Mouse (Mus musculus) heart, postnatal 25 days (tissue): Measurements from ENCODE around the gene Cerk. TPM values are rescaled to one million over a fixed set of nuclear protein-coding genes. Genes with fewer than 3 reads are reported as not detected.
"Not testable (repeated sequence)": the region's sequence is repeated elsewhere in the genome, so short reads cannot be mapped to it uniquely, and the experiment has no call there.

ENCODE experiments used
- DNase-seq: peaks from one replicate; pipeline ENCODE4 v3.0.0; 2022; ENCODE audit warnings: low spot score
- intact Hi-C: fragments of 180-260 bp; cut with DNase I; formaldehyde crosslinking; loops from one replicate; pipeline ENCODE4 v1.15.1; 2025
- total RNA-seq, 2 experiments: library from RNA; stranded (reverse); gene quantifications; 2 replicates each; pipeline ENCODE4 v1.2.3; 2021

Cerk gene
- total RNA-seq, 2 experiments from 2014 or later: 29.7 to 29.9 TPM

DNA sequence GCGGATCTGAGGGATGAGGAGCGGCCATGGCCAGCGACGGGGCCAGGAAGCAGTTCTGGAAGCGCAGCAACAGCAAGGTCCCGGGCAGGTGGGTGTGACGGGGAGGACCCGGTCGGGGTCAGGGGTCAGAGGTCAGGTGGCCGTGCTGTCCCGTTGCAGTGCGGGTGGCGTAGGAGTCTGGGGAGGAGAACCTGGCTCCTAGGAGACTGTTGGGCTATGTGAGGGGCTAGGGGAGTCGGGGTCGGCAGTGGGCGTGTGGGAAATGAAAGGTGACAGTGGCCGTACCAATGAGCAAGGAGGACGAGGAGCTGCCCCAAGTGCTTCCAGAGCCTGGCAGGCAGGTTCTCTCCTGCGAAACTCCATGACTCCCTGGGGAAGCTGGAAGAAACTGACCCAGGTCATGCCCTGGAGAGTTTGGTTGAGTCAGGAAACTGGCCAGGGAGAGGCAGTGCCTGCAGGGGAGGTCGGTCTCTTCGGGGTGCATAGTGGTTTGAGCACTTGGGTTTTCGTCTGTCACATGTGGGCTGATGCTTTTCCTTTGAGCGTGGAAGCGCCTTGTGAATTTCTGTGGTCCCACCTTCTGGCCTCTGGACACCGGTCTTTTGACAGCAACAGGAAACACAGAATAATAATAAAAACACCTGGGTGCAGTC, 28.7 kb upstream of the Cerk start:
- intact Hi-C loops: no loop called here
- no peak for DNase-seq

DNA sequence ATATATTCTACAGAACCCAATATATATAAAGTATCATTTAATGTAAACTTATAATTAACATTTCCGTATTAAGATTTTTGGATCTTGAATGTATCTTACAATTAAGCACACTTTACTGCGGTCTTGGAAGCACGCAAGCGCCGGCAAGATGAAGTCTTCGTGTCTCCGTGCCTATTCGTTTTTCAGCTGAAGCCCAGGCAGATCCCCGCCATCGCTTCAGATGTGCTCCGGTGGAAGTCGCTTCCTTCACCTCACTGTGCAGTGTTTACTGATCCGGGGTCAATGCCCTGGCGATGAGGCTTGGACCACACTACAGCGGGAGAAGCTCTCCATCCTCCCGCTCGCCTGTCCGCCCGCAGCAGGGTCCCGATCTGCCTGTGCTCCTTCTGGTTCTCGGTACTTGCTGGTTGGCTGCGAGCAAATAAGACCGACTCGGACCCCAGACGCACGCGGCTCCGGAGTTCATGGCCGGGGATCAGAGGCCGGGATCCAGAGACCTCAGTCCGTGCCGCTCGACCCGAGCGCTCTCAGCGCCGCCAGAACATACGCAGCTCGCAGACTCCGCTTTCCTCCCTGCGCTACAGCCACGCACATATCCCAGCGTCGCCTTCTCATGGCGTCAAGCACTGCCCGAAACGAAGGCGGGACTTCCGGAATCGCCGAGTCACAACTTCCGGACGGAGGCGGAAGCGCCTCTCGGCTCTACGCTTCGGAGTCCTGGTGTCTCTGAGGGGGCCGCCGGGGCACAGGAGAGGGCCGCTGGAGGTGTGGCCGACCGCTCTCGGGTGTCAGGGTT, 28.0 kb upstream of the Cerk start, which contains the start of gene Tbc1d22a:
Gene Tbc1d22a (plus strand): TSS at position 707 of the 796 bp plus-strand sequence.
- peak; percentile 81 for DNase-seq
- intact Hi-C loops: no loop called here

DNA sequence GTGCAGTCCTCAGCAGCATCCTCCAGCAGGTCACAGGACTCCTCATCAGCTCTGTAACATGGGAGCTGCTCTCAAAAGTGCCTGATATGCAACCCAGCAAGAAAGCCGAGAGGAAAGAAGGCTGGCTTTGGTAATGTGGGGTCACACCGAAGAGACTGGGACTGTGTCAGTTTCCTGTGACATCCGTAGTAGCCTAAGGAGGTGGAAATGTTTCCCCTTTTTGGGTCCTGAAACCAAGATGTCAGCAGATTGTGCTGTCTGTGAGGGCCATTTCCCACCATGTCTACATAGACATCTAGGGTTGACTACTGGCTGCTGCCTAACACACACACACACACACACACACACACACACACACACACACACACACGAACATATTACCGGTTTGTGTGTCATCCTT, 26.3 kb upstream of the Cerk start:
- intact Hi-C loops, DNase-seq: not testable (repeated sequence)

DNA sequence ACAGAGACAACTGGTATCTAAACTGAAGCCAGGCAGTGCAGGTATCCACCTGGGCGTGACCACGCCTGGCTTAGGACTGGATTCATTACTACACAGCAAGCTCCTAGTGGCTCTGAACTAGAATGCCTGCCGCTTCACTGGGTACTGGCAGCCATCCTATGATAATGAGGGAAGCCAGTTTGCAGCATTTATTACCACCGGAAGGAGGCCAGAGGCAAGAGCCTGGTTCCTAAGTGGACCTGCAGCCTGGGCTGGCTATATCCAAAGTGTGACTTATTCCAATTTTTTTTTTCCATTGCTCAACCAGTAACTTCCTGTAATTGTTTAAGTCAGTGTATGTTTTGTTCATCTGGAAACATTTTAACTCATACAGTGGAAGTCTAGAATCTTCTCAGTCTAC, 20.4 kb upstream of the Cerk start:
- intact Hi-C loops: loop anchor here (10.0 kb wide), 1 partner anchor 52 kb away; no protein-coding TSS in a partner anchor
- no peak for DNase-seq

DNA sequence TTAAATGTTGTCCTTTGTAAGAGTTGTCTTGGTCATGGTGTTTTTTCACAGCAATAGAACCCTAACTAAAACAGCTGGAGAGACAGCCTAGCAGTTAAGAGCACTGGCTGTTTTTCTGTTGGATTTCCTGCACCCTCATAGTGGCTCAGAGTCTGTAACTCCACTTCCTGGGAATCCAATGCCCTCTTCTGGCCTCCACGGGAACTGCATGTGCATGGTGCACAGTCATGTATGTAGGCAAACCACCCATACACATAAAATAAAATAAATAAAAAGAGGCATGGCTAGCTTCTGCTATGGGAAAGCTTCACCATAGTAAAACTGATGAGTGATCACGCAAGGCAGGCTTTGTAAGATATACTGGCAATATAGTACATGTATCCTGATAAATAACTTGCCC, 19.4 kb upstream of the Cerk start:
- no peak for DNase-seq
- intact Hi-C loops: loop anchor here (2.0 to 10.0 kb wide), 2 partner anchors 22 to 50 kb away; no protein-coding TSS in a partner anchor

DNA sequence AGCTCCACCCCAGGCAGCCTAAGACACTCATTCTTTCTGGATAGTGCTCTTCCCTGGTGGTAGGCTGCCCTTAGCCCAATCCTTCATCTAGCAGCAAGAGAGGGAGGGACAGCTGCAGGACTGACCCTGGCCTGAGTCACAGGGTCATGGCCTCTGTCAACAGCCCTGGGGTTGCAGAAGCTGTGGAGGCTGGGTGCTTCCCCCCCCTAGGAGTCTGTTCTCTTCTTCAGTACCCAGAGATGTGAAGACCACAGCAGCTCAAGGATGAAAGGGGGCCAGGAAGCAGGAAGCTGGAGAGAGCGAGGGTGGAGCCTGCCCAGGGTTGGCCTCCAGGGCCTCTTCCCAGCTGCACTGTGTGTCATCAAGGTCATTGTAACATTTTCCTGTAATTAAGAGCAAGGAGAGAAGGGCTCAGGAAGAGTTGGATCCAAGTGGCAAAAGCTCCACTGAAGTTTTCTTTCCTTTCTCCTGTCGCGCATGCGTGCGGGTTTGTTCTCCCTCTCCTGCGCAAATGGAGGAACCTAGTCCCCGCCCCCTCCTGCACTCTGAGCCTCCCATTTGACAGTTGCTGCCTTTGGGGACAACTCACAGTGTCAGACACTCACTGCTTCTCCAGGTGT, 18.1 kb upstream of the Cerk start:
- intact Hi-C loops: loop anchor here (2.0 to 10.0 kb wide), 2 partner anchors 21 to 49 kb away; no protein-coding TSS in a partner anchor

DNA sequence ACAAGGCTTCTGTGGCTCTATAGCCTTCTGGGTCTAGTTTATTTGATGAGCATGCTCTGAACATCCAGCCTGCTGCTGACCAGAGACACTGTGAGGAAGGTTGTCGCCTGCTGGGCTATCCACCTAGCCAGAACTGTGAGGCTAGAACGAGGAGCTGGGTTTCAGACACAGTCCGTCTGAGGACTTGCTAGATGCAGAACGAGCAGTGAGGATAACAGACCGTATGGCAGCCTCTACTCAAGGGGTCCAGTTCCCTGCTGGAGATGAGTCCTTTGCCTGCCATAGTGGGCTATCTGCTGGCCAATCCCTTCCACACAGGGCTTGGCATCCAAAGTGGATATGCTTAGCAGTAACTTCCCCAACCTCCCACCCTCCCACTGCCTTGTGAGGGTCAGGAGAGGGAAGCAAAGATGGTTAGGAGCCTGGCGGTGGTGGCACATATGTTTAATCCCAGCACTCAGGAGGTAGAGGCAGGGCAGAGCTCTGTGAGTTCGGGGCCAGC, 17.4 kb upstream of the Cerk start:
- intact Hi-C loops: loop anchor here (10.0 kb wide), 1 partner anchor 49 kb away; no protein-coding TSS in a partner anchor
- no peak for DNase-seq

More for the DNA sequence above, 18.1 kb upstream of the Cerk start:
- no peak for DNase-seq

DNA sequence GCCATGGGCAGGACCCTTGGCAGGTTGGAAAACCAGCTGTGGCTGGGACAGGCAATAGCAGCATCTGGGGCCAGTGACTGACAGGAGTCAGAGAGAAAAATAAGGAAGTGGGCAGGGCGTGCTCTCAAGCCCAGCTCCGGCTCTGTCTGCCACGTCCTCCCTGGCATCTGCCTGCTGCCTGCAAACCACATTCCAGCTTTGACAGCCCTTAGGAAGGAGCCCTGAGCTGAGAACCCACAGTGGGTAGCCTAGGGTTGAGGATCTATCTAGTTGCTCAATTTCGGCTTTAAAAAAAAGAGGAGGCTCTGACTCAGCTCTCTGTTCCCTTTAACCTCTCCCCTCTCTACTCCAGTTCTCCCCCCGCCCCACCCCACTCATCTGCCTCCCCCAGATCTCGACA, 16.7 kb upstream of the Cerk start:
- peak; percentile 32 for DNase-seq
- intact Hi-C loops: loop anchor here (10.0 kb wide), 1 partner anchor 48 kb away; no protein-coding TSS in a partner anchor

DNA sequence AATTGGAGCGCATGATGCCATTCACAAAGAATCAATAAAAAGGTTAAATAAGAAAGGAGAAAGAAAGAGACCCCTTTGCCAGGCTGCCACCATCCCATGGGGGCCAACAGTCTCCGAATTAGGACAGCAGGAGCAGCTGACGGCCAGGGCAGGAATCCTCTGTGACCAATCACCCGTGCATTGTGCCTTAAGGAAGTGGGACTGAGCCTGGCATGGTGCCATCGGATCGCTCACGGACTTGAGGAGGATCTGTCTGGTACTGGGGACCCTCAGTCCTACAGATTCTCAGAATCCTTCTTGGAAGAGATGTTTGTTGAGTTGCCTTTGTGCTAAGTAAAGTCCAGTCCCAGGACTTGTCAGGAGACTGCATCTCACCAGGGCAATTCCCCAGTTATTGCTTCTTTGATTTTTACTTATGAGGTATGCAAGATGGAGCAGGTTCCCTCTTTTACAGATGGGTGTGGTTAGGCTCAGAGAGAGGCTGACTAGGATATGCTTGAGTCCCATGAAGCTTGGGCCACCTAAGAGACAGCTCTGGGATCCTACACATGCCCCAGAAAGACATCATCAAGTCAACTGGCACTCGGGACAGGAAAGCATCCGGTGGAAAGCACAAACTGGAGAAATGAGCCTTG, 15.9 kb upstream of the Cerk start:
- intact Hi-C loops: loop anchor here (10.0 kb wide), 1 partner anchor 47 kb away; no protein-coding TSS in a partner anchor
- DNase-seq: no peak

DNA sequence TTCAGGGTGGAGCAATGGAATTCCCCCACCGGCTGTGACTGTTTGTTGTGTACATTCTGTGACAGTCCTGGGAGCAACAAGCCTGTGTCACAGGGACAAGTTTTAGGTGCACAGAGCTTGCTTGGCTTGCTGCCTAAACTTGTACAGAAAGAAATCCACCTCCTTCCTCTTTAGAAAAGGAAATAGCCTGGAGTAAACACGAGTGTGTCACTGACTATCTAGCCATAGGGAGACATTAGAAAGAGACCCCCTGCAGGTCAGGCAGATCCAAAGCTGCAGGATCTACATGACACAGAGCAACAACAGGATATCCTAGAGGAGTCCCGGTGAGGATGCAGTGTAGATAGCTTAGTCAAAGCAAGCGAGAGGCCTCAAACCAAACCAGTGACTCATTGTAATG, 15.2 kb upstream of the Cerk start:
- intact Hi-C loops: loop anchor here (10.0 kb wide), 1 partner anchor 46 kb away; no protein-coding TSS in a partner anchor
- no peak for DNase-seq

DNA sequence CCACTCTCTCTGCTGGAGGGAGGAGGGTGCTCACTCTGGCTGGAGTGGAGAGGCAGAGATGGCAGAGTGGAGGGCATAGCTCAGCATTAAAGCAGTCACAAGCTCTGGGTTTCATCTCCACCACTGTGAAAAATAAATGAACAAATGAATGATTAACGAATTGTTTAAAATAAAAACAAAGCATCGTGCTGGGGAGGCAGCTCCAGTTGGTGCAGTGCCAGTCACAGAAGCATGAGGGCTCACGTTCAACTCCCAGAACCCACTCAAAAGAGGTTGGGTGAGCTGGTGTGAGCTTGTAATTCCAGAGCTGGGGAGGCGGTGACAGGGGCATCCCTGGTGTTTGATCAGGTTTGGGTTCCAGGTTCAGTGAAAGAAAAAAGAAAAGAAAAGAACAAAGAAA, 14.2 kb upstream of the Cerk start:
- intact Hi-C loops: loop anchor here (10.0 kb wide), 1 partner anchor 45 kb away; no protein-coding TSS in a partner anchor
- DNase-seq: no peak

DNA sequence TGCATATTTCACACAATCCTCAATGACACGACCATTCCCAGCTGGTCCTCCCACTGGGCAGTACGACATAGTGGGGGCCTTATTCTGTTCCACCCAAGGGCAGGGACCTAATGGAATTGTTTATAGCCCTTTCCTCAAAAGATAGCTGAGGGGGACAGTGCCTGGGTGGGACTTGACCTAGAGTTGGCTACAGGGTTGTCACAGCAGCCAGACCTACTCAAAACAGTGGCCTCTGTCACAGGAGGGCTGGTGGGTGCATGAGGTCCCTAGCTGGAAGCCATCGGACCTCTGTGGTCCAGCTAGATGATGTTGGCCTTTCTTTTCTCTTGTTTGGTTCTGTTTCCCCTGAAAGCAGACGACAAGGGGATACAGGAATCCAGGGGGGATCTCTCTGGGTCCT, 13.5 kb upstream of the Cerk start:
- no peak for DNase-seq
- intact Hi-C loops: no loop called here

DNA sequence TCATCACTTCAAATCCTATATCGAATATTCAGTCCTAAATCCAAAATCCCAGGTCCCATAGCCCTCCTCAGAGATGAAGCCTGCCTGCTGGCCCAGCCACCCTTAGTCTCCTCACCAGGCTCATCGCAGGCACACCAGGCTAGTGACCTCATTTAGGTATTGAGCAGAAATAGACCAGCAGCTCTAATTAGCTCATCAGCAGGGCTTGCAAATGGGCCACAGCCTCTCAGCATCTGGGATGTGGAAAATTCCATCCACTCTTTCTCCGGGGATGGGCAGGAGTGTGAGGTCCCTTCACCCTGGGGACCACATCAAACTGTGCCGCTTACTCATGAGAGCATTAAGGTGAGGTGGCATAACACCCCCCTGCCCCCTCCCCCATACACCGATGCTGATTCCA, 13.1 kb upstream of the Cerk start:
- DNase-seq: no peak
- intact Hi-C loops: no loop called here

DNA sequence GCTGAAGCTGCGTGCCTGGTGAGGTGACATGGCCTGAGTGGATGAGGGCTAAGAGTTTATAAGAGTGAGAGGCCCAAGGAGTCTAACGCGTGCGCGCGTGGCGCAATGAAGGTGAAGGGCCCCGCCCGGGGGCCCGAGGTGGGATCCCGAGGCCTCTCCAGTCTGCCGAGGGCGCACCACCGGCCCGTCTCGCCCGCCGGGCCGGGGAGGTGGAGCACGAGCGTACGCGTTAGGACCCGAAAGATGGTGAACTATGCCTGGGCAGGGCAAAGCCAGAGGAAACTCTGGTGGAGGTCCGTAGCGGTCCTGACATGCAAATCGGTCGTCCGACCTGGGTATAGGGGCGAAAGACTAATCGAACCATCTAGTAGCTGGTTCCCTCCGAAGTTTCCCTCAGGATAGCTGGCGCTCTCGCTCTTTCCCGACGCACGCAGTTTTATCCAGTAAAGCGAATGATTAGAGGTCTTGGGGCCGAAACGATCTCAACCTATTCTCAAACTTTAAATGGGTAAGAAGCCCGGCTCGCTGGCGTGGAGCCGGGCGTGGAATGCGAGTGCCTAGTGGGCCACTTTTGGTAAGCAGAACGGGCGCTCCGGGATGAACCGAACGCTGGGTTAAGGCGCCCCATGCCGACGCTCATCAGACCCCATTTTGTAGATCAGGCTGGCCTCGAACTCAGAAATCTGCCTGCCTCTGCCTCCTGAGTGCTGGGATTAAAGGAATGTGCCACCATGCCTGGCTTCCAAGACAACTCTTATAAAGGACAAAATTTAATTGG, 8.9 kb upstream of the Cerk start:
- intact Hi-C loops: not testable (repeated sequence)

DNA sequence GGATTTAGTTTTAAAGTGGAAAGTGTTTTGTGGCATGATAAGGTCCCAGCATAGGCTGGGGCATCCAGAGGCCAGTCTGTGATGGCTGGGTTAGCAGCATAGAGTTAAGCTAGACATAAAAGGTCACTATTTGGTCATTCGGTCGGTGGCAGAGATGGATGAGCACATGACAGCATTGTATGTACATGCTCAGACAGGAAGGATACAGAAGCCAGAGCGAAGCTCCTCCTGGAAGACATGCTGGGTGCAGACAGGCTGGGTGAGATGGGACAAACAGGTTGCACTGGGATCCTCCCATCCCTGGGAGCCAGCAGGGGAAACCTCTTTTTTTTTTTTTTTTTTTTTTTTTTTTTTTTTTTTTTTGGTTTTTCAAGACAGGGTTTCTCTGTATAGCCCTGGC, 6.0 kb upstream of the Cerk start:
- DNase-seq: no peak
- intact Hi-C loops: no loop called here

More for the DNA sequence above, 8.9 kb upstream of the Cerk start:
- not testable (repeated sequence) for DNase-seq

DNA sequence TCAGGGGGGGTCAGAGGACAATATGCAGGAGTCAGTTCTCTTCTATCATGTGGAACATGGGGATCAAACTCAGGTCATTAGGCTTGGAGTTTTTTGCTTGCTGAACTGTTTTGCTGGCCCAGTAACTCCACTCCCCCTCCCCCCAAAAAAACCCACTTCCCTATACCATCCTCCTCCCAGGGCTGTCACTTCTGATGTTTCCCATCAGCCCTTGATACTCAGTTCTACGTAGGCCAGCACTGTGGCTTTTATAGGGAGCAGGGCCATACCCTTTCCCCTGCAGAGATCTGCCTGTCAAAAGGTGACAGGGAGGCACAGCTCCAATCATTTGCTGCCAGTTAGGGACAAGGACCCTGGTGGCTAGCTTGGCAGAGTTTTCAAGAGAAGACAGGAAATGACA, 5.6 kb upstream of the Cerk start:
- no peak for DNase-seq
- intact Hi-C loops: no loop called here

DNA sequence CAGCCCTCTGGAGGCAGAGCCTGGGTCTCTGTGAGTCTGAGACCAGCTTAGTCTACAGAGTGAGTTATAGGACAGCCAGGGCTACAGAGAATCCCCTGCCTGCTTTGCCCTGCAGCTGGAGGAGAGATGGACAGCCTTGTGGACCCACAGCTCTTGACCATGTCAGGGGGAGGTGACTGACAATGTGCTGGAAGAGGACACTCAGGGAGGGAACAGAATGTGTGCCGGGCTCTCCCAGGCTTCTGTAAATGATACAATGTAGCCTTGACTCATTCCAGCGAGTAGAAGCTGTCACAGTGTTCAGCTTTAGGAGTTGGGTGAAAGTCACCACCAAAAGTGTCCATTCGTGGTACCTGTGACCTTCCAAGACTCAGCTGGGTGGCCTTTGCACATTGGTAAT, 4.4 kb upstream of the Cerk start:
- no peak for DNase-seq
- intact Hi-C loops: no loop called here

DNA sequence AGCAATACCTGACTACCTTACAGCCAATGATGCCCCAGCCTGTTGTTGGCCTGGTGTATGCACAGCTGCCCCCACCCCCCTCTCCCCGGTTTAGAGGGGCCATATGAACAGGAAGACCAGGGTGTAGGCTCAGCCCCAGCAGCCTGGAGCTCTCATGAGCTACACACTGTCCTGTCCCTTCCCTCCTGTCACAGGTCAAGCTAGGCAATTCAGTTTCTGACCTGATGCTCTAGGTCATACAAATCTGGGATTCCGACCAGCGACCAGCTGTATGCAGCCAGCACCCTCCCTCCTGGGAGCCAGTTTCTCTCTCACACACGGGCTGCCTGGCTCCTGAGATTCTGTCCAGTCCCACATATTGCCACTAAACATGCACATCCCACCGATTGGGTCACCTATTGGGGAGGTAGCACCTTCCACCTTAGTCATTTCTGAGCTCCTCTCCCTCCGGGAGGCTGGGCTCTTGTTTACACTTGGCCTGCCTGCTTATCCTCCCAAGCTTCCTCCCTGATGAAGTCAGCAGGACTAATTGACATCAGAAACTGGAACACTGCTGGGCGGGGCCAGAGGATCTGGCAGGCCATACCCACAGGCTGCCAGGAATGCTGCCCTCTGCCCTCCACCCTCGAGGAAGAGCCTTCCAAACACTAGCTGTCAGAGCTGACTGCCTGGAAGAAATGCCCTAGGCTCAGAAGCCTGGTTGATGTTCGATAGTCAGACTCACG, 3.0 kb upstream of the Cerk start:
- peak; percentile 85 for DNase-seq
- intact Hi-C loops: loop anchor here (5.0 kb wide), 1 partner anchor 38 kb away; no protein-coding TSS in a partner anchor
